Mouse (Mus musculus): Measurements from ENCODE around the gene Efcab2. TPM values are rescaled to one million over a fixed set of nuclear protein-coding genes. Genes with fewer than 3 reads are reported as not detected.

Efcab2 gene
- polyA plus RNA-seq, 1 experiment from 2014 or later, result 11.2 TPM

Small RNAs within 50 kb of the gene (microRNA-seq; reads per million reads assigned to microRNA genes)
- not detected for gene Gm27458

Other genes with a start within 250 kb of the Efcab2 start
- gene Desi2, start 218.7 kb upstream of the Efcab2 start, polyA plus RNA-seq (2014; fragmentation: Nextera tagmentation; extraction: Ambion mirVana), result 22.5 and 22.6 TPM in 2 replicates
- gene Cox20, start 87.0 kb upstream of the Efcab2 start, polyA plus RNA-seq (2014; fragmentation: Nextera tagmentation; extraction: Ambion mirVana), result 102 and 134 TPM in 2 replicates
- 313 and 339 TPM in 2 replicates for gene Hnrnpu, start 68.3 kb upstream of the Efcab2 start, polyA plus RNA-seq (2014; fragmentation: Nextera tagmentation; extraction: Ambion mirVana)
- gene Kif26b, start 123.0 kb downstream of the Efcab2 start, polyA plus RNA-seq (2014; fragmentation: Nextera tagmentation; extraction: Ambion mirVana), result 15.8 and 16.1 TPM in 2 replicates

Measured in hindbrain, embryonic 14.5 days (tissue).